Mouse (Mus musculus) spleen, adult 2 months (tissue): Measurements from ENCODE around the gene Tada2a.

Experiments
- CTCF ChIP-seq: fragments of 200-500 bp; IDR thresholded peaks from 2 replicates; pipeline ENCODE4 v1.5.1; 2011; ENCODE audit warnings: mild to moderate bottlenecking, inconsistent platforms; ENCODE audit not compliant: insufficient read depth, insufficient read length, insufficient replicate concordance; ENCODE audit errors: extremely low read depth
- POLR2A ChIP-seq: fragments of 200-500 bp; IDR thresholded peaks from 2 replicates; pipeline ENCODE4 v1.6.1; 2011; ENCODE audit warnings: low read depth, low read length, inconsistent platforms

DNA sequence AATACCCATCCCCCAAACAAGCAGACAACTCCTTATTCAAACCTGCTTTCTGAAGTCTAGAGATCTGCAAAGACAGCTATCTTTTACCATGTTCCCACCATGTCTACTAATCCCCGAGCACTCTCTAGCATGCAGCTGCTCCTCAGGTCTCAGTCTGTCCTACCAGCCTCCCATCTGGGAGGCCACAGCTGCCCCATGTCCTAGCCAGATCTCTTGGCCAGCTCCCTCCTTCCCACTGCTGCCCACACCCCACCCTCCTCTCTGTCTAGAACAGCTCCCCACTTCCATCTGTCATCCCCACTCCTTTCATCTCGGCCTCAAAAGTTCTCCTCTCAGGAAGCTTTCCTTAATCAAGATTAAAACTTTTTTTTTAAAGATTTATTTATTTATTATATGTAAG lies 52.4 kb downstream of the Tada2a start:
- TF ChIP-seq POLR2A = no peak
- TF ChIP-seq CTCF = no peak
